Mouse (Mus musculus): Measurements from ENCODE around the gene Pgp.

GRCm38 (mm10) chr17:24504085-24504484 is 33.9 kb downstream of the Pgp start:
- TF ChIP-seq CTCF (IDR thresholded peaks at IDR 0.05; ENCODE audit: insufficient read depth, low read depth, low read length): no peak
- no peak for TF ChIP-seq POLR2A (IDR thresholded peaks at IDR 0.05; ENCODE audit: insufficient read depth, low read depth, low read length)

Measured in olfactory bulb, adult 2 months (tissue).